Mouse (Mus musculus) liver, embryonic 15.5 days (tissue): ENCODE data around the gene Cyp4a29. TPM values are rescaled to one million over a fixed set of nuclear protein-coding genes. Genes with fewer than 3 reads are reported as not detected.
"Not testable (repeated sequence)": the region's sequence is repeated elsewhere in the genome, so short reads cannot be mapped to it uniquely, and the experiment has no call there.

Source experiments
- ATAC-seq: fragments of 200-750 bp; cut with Nextera tagmentation; 2 replicates; pipeline ENCODE4 v1.8.0; 2017; ENCODE audit warnings: moderate number of reproducible peaks, mild to moderate bottlenecking, moderate library complexity; ENCODE audit not compliant: insufficient read depth
- H3K27ac ChIP-seq: fragments of 300-500 bp; sonication (generic); replicated peaks from 2 replicates; pipeline ENCODE4 v1.5.1; 2015; ENCODE audit warnings: mild to moderate bottlenecking, inconsistent platforms
- H3K27me3 ChIP-seq: fragments of 300-500 bp; sonication (generic); 2 replicates; pipeline ENCODE4 v1.6.1; 2015; ENCODE audit warnings: mild to moderate bottlenecking, inconsistent platforms
- H3K36me3 ChIP-seq: fragments of 300-500 bp; sonication (generic); replicated peaks from 2 replicates; pipeline ENCODE4 v1.6.1; 2015; ENCODE audit warnings: moderate library complexity, mild to moderate bottlenecking, inconsistent platforms
- H3K4me1 ChIP-seq: fragments of 300-500 bp; sonication (generic); replicated peaks from 2 replicates; pipeline ENCODE4 v1.6.1; 2015; ENCODE audit warnings: inconsistent platforms
- H3K4me2 ChIP-seq: fragments of 300-500 bp; sonication (generic); 2 replicates; pipeline ENCODE4 v1.6.1; 2015; ENCODE audit warnings: moderate library complexity, mild to moderate bottlenecking, inconsistent platforms
- H3K4me3 ChIP-seq: fragments of 300-500 bp; sonication (generic); replicated peaks from 2 replicates; pipeline ENCODE4 v1.5.1; 2015; ENCODE audit warnings: mild to moderate bottlenecking, inconsistent platforms
- H3K9ac ChIP-seq: fragments of 300-500 bp; sonication (generic); 2 replicates; pipeline ENCODE4 v1.6.1; 2015; ENCODE audit warnings: moderate library complexity, mild to moderate bottlenecking, inconsistent platforms
- H3K9me3 ChIP-seq: fragments of 300-500 bp; sonication (generic); replicated peaks from 2 replicates; pipeline ENCODE4 v1.6.1; 2016; ENCODE audit warnings: inconsistent platforms
- WGBS: fragments of 180-500 bp; shearing (Covaris S2); methylation state at CpG from one replicate; pipeline ENCODE4 v1.1.7; 2015; ENCODE audit warnings: mixed read lengths; ENCODE audit not compliant: insufficient replicate concordance; 5-methylcytosine and 5-hydroxymethylcytosine counted together
- polyA plus RNA-seq: library from polyadenylated mRNA; unstranded; fragments of >200 nt; fragmentation: Nextera tagmentation; extraction: Ambion mirVana; gene quantifications from 2 replicates; pipeline ENCODE4 v1.2.1, GENCODE M21; 2015

The Cyp4a29 gene
- polyA plus RNA-seq = not detected in 2 replicates

DNA sequence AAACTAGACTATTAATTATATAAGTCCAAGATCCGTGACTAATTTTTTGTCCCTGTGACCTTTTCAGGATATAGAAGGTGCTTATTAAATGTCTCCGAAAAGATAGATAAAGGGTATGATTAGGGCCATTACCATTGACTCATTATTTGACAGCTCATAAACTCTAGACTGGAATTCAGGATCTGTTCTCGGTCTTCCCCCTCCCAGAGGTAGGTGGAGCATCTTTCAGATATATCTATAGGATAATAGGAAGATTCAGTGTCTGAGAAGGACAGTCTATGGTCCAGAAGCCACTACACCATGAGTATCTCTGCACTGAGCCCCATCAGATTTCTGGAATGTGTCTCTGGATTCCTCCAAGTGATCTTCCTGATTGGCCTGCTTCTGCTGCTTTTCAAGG is at the start of gene Cyp4a29:
Gene Cyp4a29, plus strand, starts transcription at position 301 of the 400 bp plus-strand sequence.
- Histone ChIP-seq H3K27ac (no peak within 1 kb of the TSS), H3K36me3 (no peaks in the 10 kb centered on the region), H3K4me1 (no peaks in the 10 kb centered on the region), H3K9me3 (no peaks in the 10 kb centered on the region), H3K4me3 (no peak within 1 kb of the TSS), H3K27me3 (no peaks in the 10 kb centered on the region), H3K9ac (no peak within 1 kb of the TSS), H3K4me2 (no peak within 1 kb of the TSS)
- no peak for ATAC-seq
- WGBS = 60% methylated on average over 3 of the region's 3 CpGs

DNA sequence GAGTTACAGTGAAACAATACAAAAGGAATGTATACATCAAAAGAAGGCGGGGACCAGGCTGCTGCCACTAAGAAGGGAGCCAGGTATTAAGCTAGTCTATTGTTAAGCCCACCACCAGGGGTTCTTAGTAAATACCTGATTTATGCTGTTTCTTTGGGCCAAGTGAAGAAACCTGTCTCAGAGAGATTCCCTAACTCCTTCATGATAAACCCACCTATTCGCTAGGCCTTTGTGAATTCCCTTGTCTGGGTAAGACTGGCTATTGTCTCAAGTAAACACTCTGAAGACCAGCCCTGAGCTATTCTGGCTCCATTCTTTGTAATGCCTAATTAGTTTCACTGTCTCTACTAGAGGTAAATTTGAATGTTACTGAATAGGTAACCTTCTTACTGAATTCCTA is 9.0 kb upstream of the Cyp4a29 start:
- not testable (repeated sequence) for H3K9me3 ChIP-seq, H3K9ac ChIP-seq, H3K36me3 ChIP-seq, H3K4me2 ChIP-seq, H3K4me1 ChIP-seq, H3K27ac ChIP-seq, ATAC-seq, H3K4me3 ChIP-seq, H3K27me3 ChIP-seq
- WGBS = 63% methylated on average over 2 of the region's 2 CpGs

DNA sequence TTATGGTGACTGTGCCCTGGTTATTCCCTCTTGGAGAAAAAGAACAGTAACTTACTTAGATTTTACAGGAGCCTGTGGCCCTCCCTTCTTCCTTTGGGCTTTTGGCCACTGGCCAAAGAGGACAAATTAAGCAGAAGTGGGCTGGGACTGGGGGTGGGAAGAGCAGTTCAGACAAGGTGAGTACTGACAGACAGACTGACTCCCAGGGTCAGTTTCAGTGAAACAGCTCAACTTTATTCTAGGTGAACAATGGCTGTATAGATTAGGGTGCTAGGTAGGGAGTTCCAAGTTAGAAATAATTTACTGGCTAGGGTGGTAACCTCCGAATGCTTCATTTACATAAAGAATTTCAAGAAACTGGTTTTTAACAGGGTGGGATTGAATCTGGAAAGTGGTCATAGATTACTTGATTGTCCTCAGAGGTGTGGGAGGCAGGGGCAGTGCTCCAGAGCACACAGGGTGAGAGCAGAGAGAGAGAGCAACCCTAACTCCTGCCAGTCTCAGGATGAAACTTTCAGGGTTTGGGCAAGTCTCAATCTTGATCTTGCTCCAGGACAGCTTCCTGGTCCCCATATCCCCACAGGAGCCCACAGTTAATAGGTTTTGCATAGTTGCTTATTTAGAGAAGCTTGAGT is 5.3 kb upstream of the Cyp4a29 start:
- Histone ChIP-seq H3K9ac (no peak overlapping the region), H3K36me3 (no peaks in the 10 kb centered on the region), H3K4me3 (no peak overlapping the region), H3K9me3 (no peaks in the 10 kb centered on the region), H3K4me1 (no peaks in the 10 kb centered on the region), H3K27me3 (no peaks in the 10 kb centered on the region), H3K27ac (no peak overlapping the region), H3K4me2 (no peak overlapping the region)
- 25% methylated on average over 1 of the region's 1 CpGs for WGBS
- no peak for ATAC-seq

DNA sequence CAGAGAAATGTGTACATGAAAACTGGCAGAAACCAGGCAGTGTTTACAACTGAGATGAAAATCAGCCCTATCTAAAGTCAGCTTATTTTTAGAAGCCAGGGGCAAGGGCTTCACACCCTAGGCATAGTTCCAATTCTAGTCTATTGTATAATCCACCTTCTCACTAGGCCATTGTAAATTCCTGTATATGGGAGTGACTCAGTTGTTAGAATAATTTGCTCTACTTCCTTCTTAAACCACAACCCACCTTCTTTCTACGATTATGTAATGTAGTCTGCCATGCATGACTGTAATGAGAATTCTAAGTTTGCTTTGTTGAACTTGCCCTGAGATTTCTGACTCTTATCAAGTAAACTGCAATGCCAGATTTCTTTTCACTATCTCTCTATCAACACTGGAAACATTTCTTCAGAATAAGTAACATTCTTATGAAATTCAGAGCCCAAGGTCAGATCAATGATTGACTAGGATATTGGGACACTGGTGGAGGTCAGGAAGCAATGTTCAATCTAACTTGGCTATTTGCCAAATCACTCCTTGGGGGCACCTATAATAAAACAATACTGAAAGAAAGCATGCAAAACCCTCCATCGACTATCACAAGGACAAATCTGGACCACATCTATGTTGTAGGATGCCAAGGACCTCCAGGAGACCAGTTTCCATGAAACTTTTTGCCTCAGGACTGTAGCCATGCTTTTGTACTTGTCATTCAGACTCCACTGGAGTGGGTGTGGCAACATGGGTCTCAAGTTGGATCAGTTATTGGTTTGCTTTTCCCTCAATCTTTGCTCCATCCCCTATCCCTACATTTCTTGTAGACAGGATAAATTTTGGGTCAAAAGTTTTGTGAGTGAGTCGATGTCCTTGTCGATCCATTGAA is 23.0 kb downstream of the Cyp4a29 start:
- not testable (repeated sequence) for H3K4me1 ChIP-seq, H3K4me2 ChIP-seq, H3K27ac ChIP-seq, H3K9me3 ChIP-seq, ATAC-seq, H3K4me3 ChIP-seq, H3K36me3 ChIP-seq, H3K9ac ChIP-seq, H3K27me3 ChIP-seq
- WGBS = 66% methylated on average over 3 of the region's 4 CpGs

DNA sequence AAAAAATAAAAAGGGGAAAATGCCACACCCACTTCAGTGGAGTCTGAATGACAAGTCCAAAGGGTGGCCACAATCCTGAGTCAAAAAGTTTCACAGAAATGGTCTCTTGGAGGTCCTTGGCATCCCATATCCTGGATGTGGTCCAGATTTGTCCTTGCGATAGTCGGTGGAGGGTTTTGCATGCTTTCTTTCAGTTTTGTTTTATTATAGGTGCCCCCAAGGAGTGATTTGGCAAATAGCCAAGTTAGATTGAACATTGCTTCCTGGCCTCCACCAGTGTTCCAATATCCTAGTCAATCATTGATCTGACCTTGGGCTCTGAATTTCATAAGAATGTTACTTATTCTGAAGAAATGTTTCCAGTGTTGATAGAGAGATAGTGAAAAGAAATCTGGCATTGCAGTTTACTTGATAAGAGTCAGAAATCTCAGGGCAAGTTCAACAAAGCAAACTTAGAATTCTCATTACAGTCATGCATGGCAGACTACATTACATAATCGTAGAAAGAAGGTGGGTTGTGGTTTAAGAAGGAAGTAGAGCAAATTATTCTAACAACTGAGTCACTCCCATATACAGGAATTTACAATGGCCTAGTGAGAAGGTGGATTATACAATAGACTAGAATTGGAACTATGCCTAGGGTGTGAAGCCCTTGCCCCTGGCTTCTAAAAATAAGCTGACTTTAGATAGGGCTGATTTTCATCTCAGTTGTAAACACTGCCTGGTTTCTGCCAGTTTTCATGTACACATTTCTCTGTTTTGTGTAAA is 36.5 kb downstream of the Cyp4a29 start:
- 77% methylated on average over 2 of the region's 3 CpGs for WGBS
- not testable (repeated sequence) for H3K9me3 ChIP-seq, H3K4me2 ChIP-seq, H3K27ac ChIP-seq, H3K4me3 ChIP-seq, H3K9ac ChIP-seq, ATAC-seq, H3K36me3 ChIP-seq, H3K4me1 ChIP-seq, H3K27me3 ChIP-seq

DNA sequence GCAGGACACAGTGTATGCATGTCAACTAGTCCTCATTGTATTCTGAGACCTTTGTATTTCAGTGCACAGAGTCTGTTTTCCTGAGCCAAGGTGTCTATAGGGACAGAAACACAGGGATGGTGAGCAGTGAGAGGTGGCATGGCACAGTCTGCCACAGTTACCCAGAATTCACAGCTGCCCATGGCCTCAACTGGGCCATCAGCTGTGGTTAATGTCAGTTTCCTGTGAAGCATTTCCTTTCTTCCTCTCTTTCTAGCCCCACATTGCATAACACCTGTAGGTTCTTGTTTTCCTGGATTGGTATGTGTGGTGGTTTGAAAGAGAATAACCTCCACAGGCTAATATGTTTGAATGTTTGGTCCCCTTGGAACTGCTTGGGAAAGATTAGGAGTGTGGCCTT is 38.5 kb downstream of the Cyp4a29 start:
- Histone ChIP-seq H3K36me3 (no peaks in the 10 kb centered on the region), H3K4me2 (peak overlapping the region; percentile 49), H3K27me3 (no peaks in the 10 kb centered on the region), H3K9ac (no peak overlapping the region), H3K4me1 (0 out of 2 replicates have a peak, but pooled peaks cover 2% of the 10 kb centered on the region), H3K27ac (no peak overlapping the region), H3K9me3 (no peaks in the 10 kb centered on the region), H3K4me3 (no peak overlapping the region)
- no peak for ATAC-seq

DNA sequence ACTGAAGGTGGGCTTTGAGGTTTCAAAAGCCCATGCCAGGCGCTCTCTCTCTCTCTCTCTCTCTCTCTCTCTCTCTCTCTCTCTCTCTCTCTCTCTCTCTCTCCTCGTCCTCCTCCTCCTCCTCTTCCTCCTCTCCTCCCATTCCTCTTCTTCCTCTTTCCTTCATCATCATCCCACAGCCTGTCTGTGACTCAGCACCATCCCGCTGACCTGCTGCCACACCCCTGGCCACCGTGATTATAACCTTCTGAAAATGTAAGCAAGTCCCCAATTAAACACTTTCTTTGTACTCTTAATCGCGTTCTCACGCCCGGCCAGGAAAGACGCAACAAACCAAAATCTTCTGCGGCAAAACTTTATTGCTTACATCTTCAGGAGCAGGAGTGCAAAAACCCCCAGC is 38.9 kb downstream of the Cyp4a29 start:
- not testable (repeated sequence) for H3K9ac ChIP-seq, H3K9me3 ChIP-seq, ATAC-seq, H3K27ac ChIP-seq, H3K36me3 ChIP-seq, H3K4me1 ChIP-seq, H3K27me3 ChIP-seq
- peak overlapping the region; percentile 24; the same call in 1 of the 2 replicates for H3K4me3 ChIP-seq
- H3K4me2 ChIP-seq = peak overlapping the region; percentile 49
- 11% methylated on average over 10 of the region's 10 CpGs for WGBS

DNA sequence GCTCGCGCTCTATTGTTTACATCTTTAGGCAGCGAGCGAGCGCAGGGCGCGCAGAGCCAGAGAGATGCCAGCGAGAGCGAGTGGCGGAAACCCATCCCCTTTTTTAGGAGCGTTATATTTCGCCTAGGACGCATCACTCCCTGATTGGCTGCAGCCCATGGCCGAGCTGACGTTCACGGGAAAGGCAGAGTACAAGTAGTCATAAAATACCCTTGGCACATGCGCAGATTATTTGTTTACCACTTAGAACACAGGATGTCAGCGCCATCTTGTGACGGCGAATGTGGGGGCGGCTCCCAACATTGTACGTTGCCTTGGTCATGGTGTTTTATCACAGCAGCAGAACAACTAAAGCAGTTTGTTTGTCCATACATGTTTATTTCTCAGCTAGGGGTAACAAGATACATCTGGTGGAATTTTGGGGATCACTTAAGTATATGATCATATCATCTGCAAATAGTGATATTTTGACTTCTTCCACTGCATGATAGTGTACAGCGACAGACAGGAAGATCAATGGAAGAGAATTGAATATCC is 39.4 kb downstream of the Cyp4a29 start:
- WGBS = 22% methylated on average over 20 of the region's 23 CpGs
- not testable (repeated sequence) for H3K27me3 ChIP-seq, H3K9ac ChIP-seq, H3K36me3 ChIP-seq, ATAC-seq, H3K27ac ChIP-seq, H3K9me3 ChIP-seq, H3K4me1 ChIP-seq
- H3K4me3 ChIP-seq = peak overlapping the region; percentile 24; the same call in 1 of the 2 replicates
- peak overlapping the region; percentile 49 for H3K4me2 ChIP-seq

DNA sequence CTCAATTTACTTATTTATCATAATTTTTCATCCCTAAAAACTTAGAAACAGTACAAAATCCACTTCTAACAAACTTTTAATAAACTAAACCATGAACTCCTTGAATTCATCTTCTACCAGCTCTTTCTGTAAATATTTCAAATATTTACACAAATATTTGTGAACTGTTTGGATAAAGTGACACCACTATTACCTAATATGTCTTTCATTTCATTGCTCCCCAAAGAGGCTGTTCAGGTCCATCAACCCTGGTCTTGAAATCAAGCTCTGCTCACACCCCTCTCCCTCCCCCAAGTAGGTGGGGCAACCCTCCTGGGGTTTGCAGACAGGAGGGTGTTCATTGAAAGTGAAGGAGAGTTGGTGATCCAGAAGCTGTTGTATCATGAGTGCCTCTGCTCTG is 56.9 kb downstream of the Cyp4a29 start, which contains the start of gene Cyp4a12a:
Gene Cyp4a12a, plus strand, starts transcription at position 301 of the 400 bp plus-strand sequence.
- H3K9ac ChIP-seq, ATAC-seq, H3K27ac ChIP-seq, H3K36me3 ChIP-seq, H3K27me3 ChIP-seq, H3K9me3 ChIP-seq, H3K4me1 ChIP-seq, H3K4me2 ChIP-seq, H3K4me3 ChIP-seq: not testable (repeated sequence)
